Mouse (Mus musculus): Measurements from ENCODE around the gene Coil.

DNA sequence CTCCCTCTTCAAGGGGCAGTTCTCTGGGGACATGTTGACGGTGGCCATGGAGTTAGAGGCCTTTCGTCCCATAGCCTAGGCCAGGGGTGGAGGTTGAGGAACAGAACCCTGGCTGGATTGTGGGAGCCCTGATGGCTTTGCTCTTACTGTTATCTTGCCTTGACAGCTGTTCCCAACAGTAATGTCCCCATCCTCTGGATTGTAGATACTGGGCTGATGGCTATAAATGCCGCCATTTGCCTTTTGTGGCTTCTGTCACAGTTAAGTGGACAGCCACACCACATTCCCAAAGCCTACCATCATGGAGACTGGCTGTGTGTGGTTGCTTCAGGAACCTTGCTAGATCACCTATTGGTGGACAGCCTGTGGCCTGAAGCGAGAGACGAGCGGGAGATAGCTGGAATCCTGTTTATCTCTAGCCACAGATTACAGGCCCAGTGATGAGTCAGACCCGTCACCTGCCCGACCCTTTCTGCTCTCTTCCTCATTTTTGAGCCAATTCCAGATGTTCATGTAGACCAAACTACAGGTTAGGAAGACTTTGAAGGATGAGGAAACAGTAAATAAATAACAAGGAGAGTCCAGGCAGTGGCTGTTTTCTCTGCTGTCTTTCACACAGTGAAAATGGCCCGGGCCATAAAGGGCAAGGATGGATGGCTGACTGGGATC lies 47.6 kb downstream of the Coil start:
- TF ChIP-seq GATA1 (IDR thresholded peaks at IDR 0.05; ENCODE audit: borderline replicate concordance, low read length) (no peak), FLI1 (IDR thresholded peaks at IDR 0.05; ENCODE audit: low read length) (no peak)
